Mouse (Mus musculus) spleen, adult 2 months (tissue): ENCODE data around the gene Pnlip. TPM values are rescaled to one million over a fixed set of nuclear protein-coding genes. Genes with fewer than 3 reads are reported as not detected.

Source experiments
- DNase-seq, 2 experiments: peaks; one replicate each; pipeline versions ENCODE4 v3.0.0 to v3.0.0-alpha.2; 2012 to 2021; ENCODE audit warnings: low spot score in 2 of 2, low read depth in 1 of 2
- H3K27ac ChIP-seq: fragments of 200-500 bp; 2 replicates; pipeline ENCODE4 v1.5.1; 2012; ENCODE audit warnings: low read length, inconsistent platforms; ENCODE audit not compliant: insufficient read depth
- H3K27me3 ChIP-seq: fragments of 200-500 bp; 2 replicates; pipeline ENCODE4 v1.6.1; 2012; ENCODE audit warnings: mild to moderate bottlenecking, moderate library complexity, low read length, inconsistent platforms; ENCODE audit not compliant: control insufficient read depth, insufficient read depth
- H3K36me3 ChIP-seq: fragments of 200-500 bp; 2 replicates; pipeline ENCODE4 v1.6.1; 2012; ENCODE audit warnings: mild to moderate bottlenecking, low read length, inconsistent platforms; ENCODE audit not compliant: control insufficient read depth, insufficient read depth
- H3K4me1 ChIP-seq: fragments of 200-500 bp; 2 replicates; pipeline ENCODE4 v1.6.1; 2011; ENCODE audit warnings: inconsistent platforms; ENCODE audit not compliant: control insufficient read depth, insufficient read depth, insufficient read length
- H3K4me3 ChIP-seq: fragments of 200-500 bp; 2 replicates; pipeline ENCODE4 v1.5.1; 2011; ENCODE audit warnings: mild to moderate bottlenecking, inconsistent platforms; ENCODE audit not compliant: insufficient read depth, insufficient read length; ENCODE audit errors: extremely low read depth
- CTCF ChIP-seq: fragments of 200-500 bp; IDR thresholded peaks from 2 replicates; pipeline ENCODE4 v1.5.1; 2011; ENCODE audit warnings: mild to moderate bottlenecking, inconsistent platforms; ENCODE audit not compliant: insufficient read depth, insufficient read length, insufficient replicate concordance; ENCODE audit errors: extremely low read depth
- POLR2A ChIP-seq: fragments of 200-500 bp; IDR thresholded peaks from 2 replicates; pipeline ENCODE4 v1.6.1; 2011; ENCODE audit warnings: low read depth, low read length, inconsistent platforms
- WGBS: fragments of 180-500 bp; shearing (Covaris S2); methylation state at CpG from one replicate; pipeline ENCODE4 v1.1.7; 2018; 5-methylcytosine and 5-hydroxymethylcytosine counted together
- polyA plus RNA-seq: library from polyadenylated mRNA; depleted of rRNA; stranded (reverse); fragments of >200 nt; gene quantifications from 2 replicates; pipeline ENCODE4 v1.2.3, GENCODE M21; 2012; rRNA removed

Pnlip gene
- polyA plus RNA-seq, 1 experiment: 3,775 TPM

- Histone ChIP-seq H3K4me3 (no peak overlapping the region), H3K36me3 (no peaks in the 10 kb centered on the region), H3K4me1 (no peaks in the 10 kb centered on the region), H3K27ac (no peak overlapping the region), H3K27me3 (no peaks in the 10 kb centered on the region)
- DNase-seq: no peak
- TF ChIP-seq CTCF (no peak), POLR2A (no peak)
Observed at GRCm38 (mm10) chr19:58720439-58720838, 68.1 kb downstream of the Pnlip start.

- 83% methylated on average over 5 of the region's 5 CpGs for WGBS
- H3K36me3 ChIP-seq: no peaks in the 10 kb centered on the region
- H3K27ac ChIP-seq: no peak overlapping the region
- TF ChIP-seq CTCF (no peak), POLR2A (no peak)
- DNase-seq: no peak
- no peaks in the 10 kb centered on the region for H3K27me3 ChIP-seq
- H3K4me3 ChIP-seq: no peak overlapping the region
- H3K4me1 ChIP-seq: no peaks in the 10 kb centered on the region
Observed at GRCm38 (mm10) chr19:58726551-58726950, 74.3 kb downstream of the Pnlip start.

GRCm38 (mm10) chr19:58727756-58728155, 75.5 kb downstream of the Pnlip start:
- Histone ChIP-seq H3K4me3 (no peak overlapping the region), H3K27me3 (no peaks in the 10 kb centered on the region), H3K36me3 (no peaks in the 10 kb centered on the region), H3K27ac (no peak overlapping the region), H3K4me1 (no peaks in the 10 kb centered on the region)
- TF ChIP-seq POLR2A: no peak
- no peak for TF ChIP-seq CTCF
- WGBS: 87% methylated on average over 5 of the region's 5 CpGs
- DNase-seq: no peak

- H3K4me3 ChIP-seq: no peak within 1 kb of the TSS
- no peaks in the 10 kb centered on the region for H3K36me3 ChIP-seq
- WGBS: 74% methylated on average over 5 of the region's 5 CpGs
- DNase-seq: no peak
- H3K27ac ChIP-seq: no peak within 1 kb of the TSS
- H3K4me1 ChIP-seq: no peaks in the 10 kb centered on the region
- no peaks in the 10 kb centered on the region for H3K27me3 ChIP-seq
- TF ChIP-seq CTCF (no peak), POLR2A (no peak)
Observed at GRCm38 (mm10) chr19:58728445-58729031, 76.2 kb downstream of the Pnlip start, which contains the start of gene Pnliprp1. Pnliprp1 (plus strand) TSS chr19:58728887.

Other genes starting within 250 kb of the Pnlip start
- 0.09 and 0.82 TPM in 2 replicates for gene Gfra1, start 196.6 kb upstream of the Pnlip start, polyA plus RNA-seq
- not detected in 2 replicates for gene Ccdc172, start 140.5 kb upstream of the Pnlip start, polyA plus RNA-seq
- gene Pnliprp1, start 76.4 kb downstream of the Pnlip start, polyA plus RNA-seq: 311 and 493 TPM in 2 replicates
- gene Pnliprp2, start 107.2 kb downstream of the Pnlip start, polyA plus RNA-seq: 57.0 and 62.1 TPM in 2 replicates
- gene 1700019N19Rik, start 142.0 kb downstream of the Pnlip start, polyA plus RNA-seq: 0.09 TPM in 1 of 2 replicates, not detected in the other